Mouse (Mus musculus): ENCODE data around the gene Marc2.

DNA sequence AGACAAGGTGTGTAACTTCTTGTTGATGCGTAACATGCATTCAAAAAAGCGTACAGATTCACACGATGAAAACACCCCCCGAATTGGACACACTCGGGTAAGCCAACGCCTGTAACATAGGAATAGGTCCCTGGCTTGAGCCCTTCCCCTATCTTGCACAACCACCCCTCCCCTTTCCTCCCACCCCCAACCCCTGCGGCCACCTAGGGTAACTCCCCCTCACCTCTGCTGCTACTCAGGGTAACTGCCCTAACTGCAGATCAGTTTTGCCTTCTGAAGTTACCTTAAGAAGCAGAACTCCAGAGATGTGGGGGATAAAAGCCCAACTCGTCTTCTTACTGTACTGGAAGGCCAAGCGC is 74.4 kb downstream of the Marc2 start:
- TF ChIP-seq USF1 (IDR thresholded peaks at IDR 0.05; ENCODE audit: low read depth) (no peak), TCF12 (IDR thresholded peaks at IDR 0.05; ENCODE audit: insufficient read depth, poor library complexity, severe bottlenecking) (no peak), E2F4 (IDR thresholded peaks at IDR 0.05; ENCODE audit: insufficient read depth) (no peak), POLR2A (IDR thresholded peaks at IDR 0.05; ENCODE audit: insufficient read length, low read depth) (no peak)

Measured in myocyte (in vitro differentiated cells).